Mouse (Mus musculus) bone marrow, adult 2 months (tissue): Measurements from ENCODE around the gene Timm10. TPM values are rescaled to one million over a fixed set of nuclear protein-coding genes. Genes with fewer than 3 reads are reported as not detected.
A peak's percentile ranks its signal among the peaks of the same experiment; 100 is the strongest.

Experiments used
- H3K27ac ChIP-seq: fragments of 200-500 bp; 2 replicates; pipeline ENCODE4 v1.5.1; 2012; ENCODE audit warnings: low read depth, mild to moderate bottlenecking, control low read depth, inconsistent platforms, low read length; ENCODE audit not compliant: control insufficient read depth, poor library complexity, insufficient read depth
- H3K4me1 ChIP-seq: fragments of 200-500 bp; 2 replicates; pipeline ENCODE4 v1.6.1; 2011; ENCODE audit warnings: low read length; ENCODE audit not compliant: control insufficient read depth, insufficient read depth
- H3K4me3 ChIP-seq: fragments of 200-500 bp; replicated peaks from 2 replicates; pipeline ENCODE3; 2011; ENCODE audit warnings: mild to moderate bottlenecking, low read depth, low read length, control low read depth; ENCODE audit not compliant: control insufficient read depth
- CTCF ChIP-seq: fragments of 200-500 bp; IDR thresholded peaks from 2 replicates; pipeline ENCODE4 v1.5.1; 2011; ENCODE audit warnings: low read length, control low read depth; ENCODE audit not compliant: control insufficient read depth, insufficient read depth
- POLR2A ChIP-seq: fragments of 200-500 bp; IDR thresholded peaks from 2 replicates; pipeline ENCODE4 v1.6.1; 2011; ENCODE audit warnings: low read depth, mild to moderate bottlenecking, control low read depth, low read length, borderline replicate concordance; ENCODE audit not compliant: control insufficient read depth
- WGBS: fragments of 180-500 bp; shearing (Covaris S2); methylation state at CpG from one replicate; pipeline ENCODE4 v1.1.7; 2018; 5-methylcytosine and 5-hydroxymethylcytosine counted together
- polyA plus RNA-seq: library from polyadenylated mRNA; stranded (reverse); fragments of >200 nt; gene quantifications from 2 replicates; pipeline ENCODE4 v1.2.4, GENCODE M21; 2011; ENCODE audit warnings: low replicate concordance; ENCODE audit not compliant: missing spikeins, insufficient read depth, insufficient read length

The Timm10 gene
- polyA plus RNA-seq, 1 experiment: 33.8 TPM

DNA sequence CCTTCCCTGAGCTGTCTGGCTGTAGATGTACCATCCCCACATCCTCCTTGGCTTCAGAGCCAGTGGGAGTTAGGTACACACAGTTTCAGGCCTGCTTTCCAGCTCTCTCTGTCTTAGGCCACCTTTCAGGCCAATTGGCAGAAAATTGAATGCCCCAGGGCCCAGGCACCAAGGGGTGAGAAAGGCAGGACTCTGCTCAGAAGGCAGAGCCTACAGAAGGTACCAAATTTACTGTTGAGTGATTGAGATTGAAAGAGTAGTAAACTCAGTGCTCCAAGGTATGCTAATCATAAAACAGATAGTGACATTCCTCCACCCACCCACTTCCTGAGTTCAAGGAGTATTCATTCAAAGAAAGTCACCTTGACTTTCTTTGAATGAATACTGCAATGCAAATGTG lies 17.5 kb upstream of the Timm10 start:
- Histone ChIP-seq H3K27ac (no peak overlapping the region), H3K4me1 (peaks cover 4% of the 10 kb centered on the region), H3K4me3 (no peak overlapping the region)
- TF ChIP-seq POLR2A (no peak), CTCF (no peak)

DNA sequence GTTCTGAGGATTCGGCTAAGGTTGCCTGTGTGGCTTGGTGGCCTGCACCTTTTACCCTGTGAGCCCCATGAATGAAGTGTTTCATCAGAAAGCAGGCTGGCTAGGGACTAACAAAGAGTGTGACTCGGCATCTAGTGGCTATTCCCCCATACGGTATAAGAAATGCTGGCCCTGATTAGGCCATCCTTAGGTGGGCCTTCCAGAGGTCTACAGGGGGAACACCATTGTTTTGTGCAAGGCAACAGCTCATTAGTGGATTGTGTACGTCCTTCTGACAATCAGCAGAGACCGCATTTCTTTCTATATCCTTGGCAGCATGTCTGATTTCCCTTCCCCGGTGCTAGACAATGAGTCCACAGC lies 16.3 kb upstream of the Timm10 start:
- Histone ChIP-seq H3K4me3 (no peak overlapping the region), H3K27ac (no peak overlapping the region), H3K4me1 (peaks cover 4% of the 10 kb centered on the region)
- TF ChIP-seq CTCF: no peak
- no peak for TF ChIP-seq POLR2A
- WGBS: 76% methylated on average over 6 of the region's 6 CpGs

DNA sequence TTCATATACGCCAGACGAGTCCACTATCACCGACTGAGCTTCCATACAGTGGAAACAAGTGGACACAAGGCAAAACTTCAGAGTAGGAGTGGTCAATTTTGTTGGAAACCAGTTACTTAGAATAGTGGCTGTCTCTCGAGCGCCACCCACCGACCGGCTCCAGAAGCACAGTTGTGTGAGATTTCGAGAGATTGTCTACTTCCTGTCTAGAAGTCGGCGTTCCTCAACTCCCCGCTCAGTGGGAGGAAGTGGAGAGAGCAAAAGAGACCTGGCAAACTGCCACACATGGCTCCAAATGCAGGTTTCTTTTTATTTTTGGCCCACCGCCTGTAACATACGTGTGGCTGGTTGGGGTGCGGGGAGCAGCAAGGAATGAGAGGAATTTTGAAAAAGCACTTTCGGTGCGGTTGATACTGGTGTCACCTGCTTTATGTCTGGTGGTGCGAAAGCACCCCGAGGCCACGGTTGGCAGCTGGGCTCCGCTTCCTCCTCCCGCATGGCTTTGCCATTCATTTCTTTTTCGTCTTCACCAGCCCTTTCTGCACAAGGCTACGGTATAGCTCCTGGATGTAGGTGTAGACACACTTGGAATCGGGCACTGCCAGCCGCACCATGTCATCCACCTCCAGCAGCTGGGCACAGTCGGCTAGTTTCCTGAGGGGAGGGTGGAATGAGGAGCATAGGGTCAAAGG lies 15.8 kb upstream of the Timm10 start:
- TF ChIP-seq POLR2A (no peak; the same call in 1 of the 2 replicates), CTCF (peak; percentile 77)
- H3K4me1 ChIP-seq: peaks cover 4% of the 10 kb centered on the region
- 36% methylated on average over 26 of the region's 26 CpGs for WGBS
- peak overlapping the region; percentile 89 for H3K27ac ChIP-seq
- peak overlapping the region; percentile 48 for H3K4me3 ChIP-seq

DNA sequence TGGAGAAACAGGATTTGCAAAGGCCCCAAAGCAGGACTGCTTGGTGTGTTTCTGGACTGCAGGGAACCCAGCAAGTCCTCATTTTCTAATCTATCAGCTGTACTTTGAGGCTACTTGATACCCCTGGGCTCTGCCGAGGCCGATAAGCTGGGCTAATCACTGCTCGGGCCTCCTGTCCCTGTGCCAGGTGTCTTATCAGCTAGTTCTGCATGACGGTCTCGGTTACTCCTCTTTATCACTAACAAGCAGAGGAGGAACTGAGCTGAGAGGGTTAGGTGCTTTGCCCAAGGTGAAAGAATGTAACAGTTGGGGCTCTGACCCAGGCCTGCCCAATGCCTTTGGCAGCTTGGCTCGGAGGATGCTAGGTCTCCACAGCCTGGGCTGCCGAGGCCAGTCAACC lies 14.9 kb upstream of the Timm10 start:
- Histone ChIP-seq H3K4me1 (peaks cover 4% of the 10 kb centered on the region), H3K4me3 (no peak overlapping the region), H3K27ac (peak overlapping the region; percentile 89)
- peak; percentile 43; the same call in 1 of the 2 replicates for TF ChIP-seq POLR2A
- no peak for TF ChIP-seq CTCF
- WGBS: 50% methylated on average over 7 of the region's 7 CpGs

DNA sequence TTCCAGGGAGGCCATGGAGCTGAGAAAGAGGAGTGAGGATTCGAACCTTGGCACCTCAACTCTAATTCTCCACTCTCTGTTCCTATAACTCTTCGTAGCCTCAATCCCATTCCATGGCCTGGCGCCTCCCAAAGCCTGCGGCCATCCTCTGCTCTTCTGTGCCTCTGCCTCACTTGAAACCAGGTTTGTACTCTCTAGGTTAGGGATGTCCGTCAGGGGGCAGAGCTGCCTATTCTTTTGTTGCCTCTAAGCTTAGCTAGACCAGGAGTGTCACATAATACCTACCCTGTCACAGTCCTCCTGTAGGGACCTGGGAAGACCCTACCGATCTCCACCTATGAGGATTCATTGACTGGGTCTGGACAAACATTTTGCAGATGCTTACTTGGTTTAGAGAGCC lies 14.1 kb upstream of the Timm10 start:
- TF ChIP-seq CTCF: no peak
- TF ChIP-seq POLR2A: no peak
- peak overlapping the region; percentile 89 for H3K27ac ChIP-seq
- no peak overlapping the region for H3K4me3 ChIP-seq
- 85% methylated on average over 6 of the region's 6 CpGs for WGBS
- H3K4me1 ChIP-seq: peaks cover 5% of the 10 kb centered on the region

DNA sequence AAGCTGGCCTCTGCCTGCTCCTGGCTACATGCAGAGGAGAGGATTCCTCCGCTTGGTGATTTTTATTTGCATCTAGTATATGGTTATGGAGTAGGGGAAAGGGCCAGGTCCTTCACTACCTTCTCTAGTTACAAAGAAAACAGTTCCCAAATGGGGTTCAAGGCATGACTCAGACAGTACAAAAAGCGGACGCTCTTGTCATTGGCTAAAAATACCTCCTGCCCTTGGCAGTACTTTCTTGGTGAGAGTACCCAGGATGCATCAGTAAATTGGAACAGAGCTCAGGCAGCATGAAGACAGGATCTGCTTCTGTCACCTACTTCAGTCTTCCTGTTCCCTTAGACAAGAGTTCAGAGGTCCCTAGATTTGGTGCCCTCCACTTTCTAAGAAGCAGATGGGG lies 6.9 kb upstream of the Timm10 start:
- no peak for TF ChIP-seq POLR2A
- TF ChIP-seq CTCF: no peak
- Histone ChIP-seq H3K4me1 (peaks cover 2% of the 10 kb centered on the region; the same call in 1 of the 2 replicates), H3K4me3 (no peak overlapping the region), H3K27ac (no peak overlapping the region)
- 28% methylated on average over 3 of the region's 3 CpGs for WGBS

DNA sequence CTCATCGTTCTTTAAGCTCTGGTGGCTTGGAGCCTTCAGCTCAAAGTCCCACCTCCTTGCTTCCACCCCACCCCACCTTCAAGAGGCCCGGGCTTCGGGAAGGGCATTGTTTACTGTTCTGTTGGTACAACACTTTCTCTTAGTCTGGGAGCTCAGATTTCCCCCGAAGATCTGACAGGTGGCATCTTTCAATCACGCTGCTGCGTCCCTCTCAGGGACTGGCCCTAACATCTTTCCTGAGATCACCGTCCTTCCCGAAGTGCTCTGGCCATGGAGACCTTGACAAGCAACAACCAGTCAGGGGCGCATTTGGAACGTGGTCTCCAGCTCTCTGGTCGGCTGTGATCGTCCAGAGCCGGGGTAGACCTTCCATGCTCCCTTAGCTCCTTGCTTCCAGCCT lies 4.2 kb upstream of the Timm10 start, which contains the start of gene Smtnl1:
Gene Smtnl1, minus strand, starts transcription at position 101 of the 400 bp plus-strand sequence.
- Histone ChIP-seq H3K4me1 (peaks cover 1% of the 10 kb centered on the region; the same call in 1 of the 2 replicates), H3K4me3 (no peak within 1 kb of the TSS), H3K27ac (no peak within 1 kb of the TSS)
- no peak for TF ChIP-seq CTCF
- no peak for TF ChIP-seq POLR2A
- 54% methylated on average over 13 of the region's 13 CpGs for WGBS

DNA sequence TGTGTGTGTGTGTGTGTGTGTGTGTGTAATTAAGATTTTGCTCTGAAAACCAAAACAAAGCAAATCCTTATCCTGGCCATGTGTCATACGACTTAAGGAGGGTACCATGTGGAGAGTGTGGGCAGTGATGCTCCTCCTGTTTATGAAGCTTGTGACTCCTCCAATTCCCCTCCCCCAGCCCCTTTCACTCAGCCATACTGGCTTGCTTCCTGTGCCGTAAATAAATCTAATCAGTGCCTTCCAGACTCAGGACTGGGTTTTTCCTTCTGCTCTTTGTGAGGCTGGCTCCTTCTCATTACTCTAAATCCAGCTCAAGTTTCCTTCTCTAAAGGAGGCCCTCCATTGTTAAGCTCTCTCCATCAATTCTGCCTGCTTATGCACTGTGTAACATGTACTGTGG lies 3.6 kb upstream of the Timm10 start:
- Histone ChIP-seq H3K4me3 (no peak overlapping the region), H3K4me1 (peaks cover 1% of the 10 kb centered on the region; the same call in 1 of the 2 replicates), H3K27ac (no peak overlapping the region)
- 18% methylated on average over 2 of the region's 2 CpGs for WGBS
- TF ChIP-seq CTCF (no peak), POLR2A (no peak)

DNA sequence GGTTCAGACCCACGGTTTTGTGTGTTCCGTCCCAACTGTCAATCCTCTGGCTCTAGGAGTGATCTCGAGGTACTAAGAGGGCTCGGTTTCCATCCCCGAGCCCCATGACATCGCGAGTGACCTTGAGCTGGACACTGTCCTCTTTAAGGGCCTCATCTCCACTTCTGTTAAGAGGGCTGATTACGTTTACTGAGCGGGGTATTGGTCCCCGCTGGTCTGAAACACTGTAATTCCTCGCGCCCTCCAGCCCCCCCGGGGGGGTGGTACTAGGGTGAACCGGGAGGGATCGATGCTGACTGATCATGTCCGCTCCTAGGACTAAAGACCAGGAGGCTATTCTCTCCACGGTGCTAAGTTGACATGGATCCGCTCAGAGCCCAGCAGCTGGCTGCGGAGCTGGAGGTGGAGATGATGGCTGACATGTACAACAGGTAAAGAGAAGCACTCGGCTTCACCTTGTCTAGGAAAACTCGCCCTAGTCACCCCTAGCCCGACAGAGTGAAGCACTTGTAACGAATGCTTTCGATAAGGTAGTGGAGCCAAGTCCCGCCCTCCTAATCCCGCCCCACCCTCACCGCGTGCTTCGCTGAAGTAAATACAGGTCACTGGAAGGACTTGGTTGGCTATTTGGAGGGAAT lies 605 bp downstream of the Timm10 start:
- under 1% methylated on average over 29 of the region's 29 CpGs for WGBS
- H3K27ac ChIP-seq: peak overlapping the region; percentile 36
- peaks cover 5% of the 10 kb centered on the region for H3K4me1 ChIP-seq
- TF ChIP-seq CTCF: no peak
- TF ChIP-seq POLR2A: no peak
- peak overlapping the region; percentile 80 for H3K4me3 ChIP-seq
